Mouse (Mus musculus) skeletal muscle tissue, adult 2 months (tissue): Measurements from ENCODE around the gene Rela.

Experiments
- DNase-seq: peaks from one replicate; pipeline ENCODE4 v3.0.0-alpha.2; 2012; ENCODE audit warnings: low read depth, low spot score

Rela gene

GRCm38 (mm10) chr19:5636036-5636570, 1.2 kb upstream of the Rela start:
- DNase-seq, result no peak

GRCm38 (mm10) chr19:5636571-5637041, 677 bp upstream of the Rela start:
- peak; percentile 57 for DNase-seq

- DNase-seq, result no peak
Measured at GRCm38 (mm10) chr19:5638416-5639005, 1.2 kb downstream of the Rela start.

- no peak for DNase-seq
Measured at GRCm38 (mm10) chr19:5640339-5640738, 3.1 kb downstream of the Rela start.

GRCm38 (mm10) chr19:5641021-5641420, 3.7 kb downstream of the Rela start:
- no peak for DNase-seq

GRCm38 (mm10) chr19:5641641-5642040, 4.4 kb downstream of the Rela start:
- no peak for DNase-seq

- DNase-seq, result no peak
Measured at GRCm38 (mm10) chr19:5645280-5645679, 8.0 kb downstream of the Rela start.

- no peak for DNase-seq
Measured at GRCm38 (mm10) chr19:5646731-5647330, 9.5 kb downstream of the Rela start.

- no peak for DNase-seq
Measured at GRCm38 (mm10) chr19:5647791-5648190, 10.5 kb downstream of the Rela start.

GRCm38 (mm10) chr19:5648401-5649297, 11.4 kb downstream of the Rela start:
- DNase-seq, result peak; percentile 92

- DNase-seq, result peak; percentile 84
Measured at GRCm38 (mm10) chr19:5649298-5649741, 12.0 kb downstream of the Rela start.

- DNase-seq, result no peak
Measured at GRCm38 (mm10) chr19:5651502-5652274, 14.4 kb downstream of the Rela start.

GRCm38 (mm10) chr19:5652570-5652969, 15.3 kb downstream of the Rela start:
- DNase-seq, result no peak

- DNase-seq, result no peak
Measured at GRCm38 (mm10) chr19:5653969-5654719, 16.9 kb downstream of the Rela start.

GRCm38 (mm10) chr19:5654720-5655298, 17.5 kb downstream of the Rela start:
- no peak for DNase-seq

- peak; percentile 52 for DNase-seq
Measured at GRCm38 (mm10) chr19:5660942-5661751, 23.9 kb downstream of the Rela start.

- DNase-seq, result no peak
Measured at GRCm38 (mm10) chr19:5662310-5662709, 25.0 kb downstream of the Rela start.

GRCm38 (mm10) chr19:5662981-5663913, 26.0 kb downstream of the Rela start, which contains the start of gene Sipa1:
Sipa1 (minus strand) TSS chr19:5663707.
- DNase-seq, result peak; percentile 86
